Mouse (Mus musculus): ENCODE data around the gene Neil3. TPM values are rescaled to one million over a fixed set of nuclear protein-coding genes. Genes with fewer than 3 reads are reported as not detected.
A peak's percentile ranks its signal among the peaks of the same experiment; 100 is the strongest.

The Neil3 gene
- polyA plus RNA-seq (2015; fragmentation: Nextera tagmentation; extraction: Ambion mirVana), result 20.5 and 21.8 TPM in 2 replicates

DNA sequence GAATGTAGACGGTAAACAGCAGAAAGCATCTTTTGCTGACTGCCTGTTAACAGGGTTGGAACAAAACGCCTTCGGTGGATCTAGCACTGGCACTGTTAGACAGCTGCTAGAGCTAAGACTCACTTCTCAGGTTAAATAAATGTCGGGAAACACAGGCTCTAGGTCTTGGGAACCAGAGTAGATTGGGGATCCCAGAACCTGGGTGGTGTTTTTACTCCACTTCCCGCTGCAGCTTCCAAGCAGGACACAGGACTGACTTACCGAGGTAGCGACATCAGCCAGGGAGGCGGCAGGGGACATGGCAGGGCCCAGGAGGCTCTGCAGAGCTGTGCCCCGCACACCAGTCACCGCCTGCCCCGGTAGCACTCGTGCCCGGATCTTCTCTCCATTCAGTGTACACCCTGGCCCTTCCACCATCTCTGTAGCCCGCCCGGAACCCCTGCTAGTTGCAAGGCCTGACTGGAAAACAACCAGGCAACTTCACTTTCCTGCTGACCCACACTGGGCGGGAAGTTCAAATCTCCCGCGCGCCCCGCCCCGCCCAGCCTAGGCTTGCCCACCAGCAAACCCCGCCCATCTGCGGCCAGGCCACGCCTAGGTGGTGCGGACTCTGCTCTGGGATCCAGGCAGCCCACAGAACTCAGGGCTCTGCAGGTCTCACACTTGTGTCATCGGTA, at the start of gene Neil3:
TSS of gene Neil3 (minus strand) at position 571 of the 677 bp plus-strand sequence.
- DNase-seq (peak; percentile 96), ATAC-seq (peak; percentile 100)
- no peaks in the 10 kb centered on the region for H3K9me3 ChIP-seq (ENCODE audit: low read length)
- no peaks in the 10 kb centered on the region for H3K27me3 ChIP-seq (ENCODE audit: insufficient read depth, low read length)
- under 1% methylated on average over 24 of the region's 26 CpGs for WGBS (ENCODE audit: insufficient replicate concordance)
- H3K4me2 ChIP-seq (ENCODE audit: low read depth, low read length), result peak within 1 kb of the TSS; percentile 77
- H3K4me1 ChIP-seq (ENCODE audit: insufficient read depth), result no peaks in the 10 kb centered on the region
- peaks cover 6% of the 10 kb centered on the region; the same call in 1 of the 2 replicates for H3K36me3 ChIP-seq (replicated peaks; ENCODE audit: insufficient read depth, low read length)
- peak within 1 kb of the TSS; percentile 67 for H3K4me3 ChIP-seq (ENCODE audit: low read depth, low read length)
- H3K27ac ChIP-seq (ENCODE audit: low read depth), result peak within 1 kb of the TSS; percentile 49
- peak within 1 kb of the TSS; percentile 81 for H3K9ac ChIP-seq (replicated peaks)
- TF ChIP-seq EP300 (IDR thresholded peaks at IDR 0.05; ENCODE audit: low read depth) (no peak), CTCF (IDR thresholded peaks at IDR 0.05; ENCODE audit: low read depth) (no peak)

- 32% methylated on average over 12 of the region's 12 CpGs for WGBS (ENCODE audit: insufficient replicate concordance)
- Histone ChIP-seq H3K4me2 (ENCODE audit: low read depth, low read length) (no peak overlapping the region), H3K27ac (ENCODE audit: low read depth) (no peak overlapping the region), H3K27me3 (ENCODE audit: insufficient read depth, low read length) (no peaks in the 10 kb centered on the region), H3K9ac (replicated peaks) (no peak overlapping the region), H3K9me3 (ENCODE audit: low read length) (no peaks in the 10 kb centered on the region), H3K4me3 (ENCODE audit: low read depth, low read length) (no peak overlapping the region), H3K36me3 (replicated peaks; ENCODE audit: insufficient read depth, low read length) (no peaks in the 10 kb centered on the region), H3K4me1 (ENCODE audit: insufficient read depth) (no peaks in the 10 kb centered on the region)
- DNase-seq (peak; percentile 16), ATAC-seq (no peak)
- TF ChIP-seq EP300 (IDR thresholded peaks at IDR 0.05; ENCODE audit: low read depth) (no peak), CTCF (IDR thresholded peaks at IDR 0.05; ENCODE audit: low read depth) (peak; percentile 57)
Measured at GRCm38 (mm10) chr8:53680846-53681245, 42.0 kb upstream of the Neil3 start.

DNA sequence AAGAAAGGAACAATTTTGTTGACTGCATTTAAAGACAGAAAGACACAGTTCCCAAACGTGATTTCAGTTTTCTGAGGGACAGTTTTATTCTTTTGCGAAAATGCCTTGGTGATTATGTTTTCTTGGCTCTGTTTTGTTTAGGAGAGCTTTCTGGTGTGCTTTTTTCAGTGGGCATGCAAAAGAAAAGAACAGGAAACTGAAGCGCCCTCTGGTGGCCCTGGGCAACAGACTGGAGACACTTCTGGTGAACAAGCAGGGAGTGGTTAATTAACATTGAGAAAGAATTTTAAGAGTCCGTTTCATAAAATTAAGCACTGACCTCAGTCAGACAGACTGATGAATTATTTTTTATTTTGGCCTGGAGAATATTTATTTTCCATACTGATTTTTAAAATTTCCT, 25.1 kb upstream of the Neil3 start:
- H3K36me3 ChIP-seq (replicated peaks; ENCODE audit: insufficient read depth, low read length), result no peaks in the 10 kb centered on the region
- no peak for ATAC-seq
- H3K9me3 ChIP-seq (ENCODE audit: low read length), result no peaks in the 10 kb centered on the region
- 26% methylated on average over 4 of the region's 4 CpGs for WGBS (ENCODE audit: insufficient replicate concordance)
- DNase-seq, result peak; percentile 77
- H3K4me3 ChIP-seq (ENCODE audit: low read depth, low read length), result no peak overlapping the region
- H3K27me3 ChIP-seq (ENCODE audit: insufficient read depth, low read length), result no peaks in the 10 kb centered on the region
- no peak overlapping the region for H3K9ac ChIP-seq (replicated peaks)
- no peak overlapping the region for H3K27ac ChIP-seq (ENCODE audit: low read depth)
- peak; percentile 71 for TF ChIP-seq CTCF (IDR thresholded peaks at IDR 0.05; ENCODE audit: low read depth)
- no peak for TF ChIP-seq EP300 (IDR thresholded peaks at IDR 0.05; ENCODE audit: low read depth)
- no peaks in the 10 kb centered on the region for H3K4me1 ChIP-seq (ENCODE audit: insufficient read depth)
- no peak overlapping the region for H3K4me2 ChIP-seq (ENCODE audit: low read depth, low read length)

DNA sequence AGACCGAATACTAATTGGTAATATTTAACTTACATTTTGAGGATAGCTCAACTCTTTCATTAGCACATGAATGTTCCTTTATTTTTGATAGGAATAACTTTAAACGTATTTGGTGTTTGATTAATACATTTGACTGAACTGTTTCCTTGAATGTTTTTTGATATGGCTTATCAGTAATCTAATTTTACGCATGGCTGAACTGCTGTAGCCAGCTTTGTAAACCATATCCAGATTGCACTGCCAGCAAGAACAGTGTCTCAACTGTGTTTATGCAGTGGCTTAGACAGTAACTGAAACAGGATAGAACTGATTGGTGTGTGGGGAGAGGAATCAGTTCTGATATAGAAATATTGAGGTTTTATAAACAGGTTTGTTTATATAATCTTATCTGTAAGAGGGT, 22.6 kb upstream of the Neil3 start:
- ATAC-seq, result no peak
- Histone ChIP-seq H3K9ac (replicated peaks) (no peak overlapping the region), H3K4me2 (ENCODE audit: low read depth, low read length) (no peak overlapping the region), H3K36me3 (replicated peaks; ENCODE audit: insufficient read depth, low read length) (no peaks in the 10 kb centered on the region), H3K4me3 (ENCODE audit: low read depth, low read length) (no peak overlapping the region), H3K9me3 (ENCODE audit: low read length) (no peaks in the 10 kb centered on the region), H3K27me3 (ENCODE audit: insufficient read depth, low read length) (no peaks in the 10 kb centered on the region), H3K27ac (ENCODE audit: low read depth) (no peak overlapping the region), H3K4me1 (ENCODE audit: insufficient read depth) (no peaks in the 10 kb centered on the region)
- TF ChIP-seq EP300 (IDR thresholded peaks at IDR 0.05; ENCODE audit: low read depth) (no peak), CTCF (IDR thresholded peaks at IDR 0.05; ENCODE audit: low read depth) (no peak)
- WGBS (ENCODE audit: insufficient replicate concordance), result 72% methylated on average over 3 of the region's 3 CpGs
- no peak for DNase-seq

GRCm38 (mm10) chr8:53630618-53631017, 8.2 kb downstream of the Neil3 start:
- TF ChIP-seq CTCF (IDR thresholded peaks at IDR 0.05; ENCODE audit: low read depth), result no peak
- TF ChIP-seq EP300 (IDR thresholded peaks at IDR 0.05; ENCODE audit: low read depth), result no peak
- Histone ChIP-seq H3K4me3 (ENCODE audit: low read depth, low read length) (no peak overlapping the region), H3K27ac (ENCODE audit: low read depth) (no peak overlapping the region), H3K36me3 (replicated peaks; ENCODE audit: insufficient read depth, low read length) (peaks cover 11% of the 10 kb centered on the region; the same call in 1 of the 2 replicates), H3K27me3 (ENCODE audit: insufficient read depth, low read length) (no peaks in the 10 kb centered on the region), H3K4me2 (ENCODE audit: low read depth, low read length) (no peak overlapping the region), H3K9me3 (ENCODE audit: low read length) (no peaks in the 10 kb centered on the region), H3K9ac (replicated peaks) (no peak overlapping the region), H3K4me1 (ENCODE audit: insufficient read depth) (no peaks in the 10 kb centered on the region)
- 88% methylated on average over 4 of the region's 4 CpGs for WGBS (ENCODE audit: insufficient replicate concordance)
- ATAC-seq (no peak), DNase-seq (no peak)

GRCm38 (mm10) chr8:53628864-53629415, 9.9 kb downstream of the Neil3 start:
- Histone ChIP-seq H3K27ac (ENCODE audit: low read depth) (no peak overlapping the region), H3K4me2 (ENCODE audit: low read depth, low read length) (no peak overlapping the region), H3K9me3 (ENCODE audit: low read length) (no peaks in the 10 kb centered on the region), H3K4me1 (ENCODE audit: insufficient read depth) (no peaks in the 10 kb centered on the region), H3K36me3 (replicated peaks; ENCODE audit: insufficient read depth, low read length) (peaks cover 6% of the 10 kb centered on the region; the same call in 1 of the 2 replicates), H3K27me3 (ENCODE audit: insufficient read depth, low read length) (no peaks in the 10 kb centered on the region), H3K4me3 (ENCODE audit: low read depth, low read length) (no peak overlapping the region), H3K9ac (replicated peaks) (no peak overlapping the region)
- DNase-seq (no peak), ATAC-seq (no peak)
- TF ChIP-seq CTCF (IDR thresholded peaks at IDR 0.05; ENCODE audit: low read depth) (no peak), EP300 (IDR thresholded peaks at IDR 0.05; ENCODE audit: low read depth) (no peak)
- 91% methylated on average over 4 of the region's 4 CpGs for WGBS (ENCODE audit: insufficient replicate concordance)

All from liver, postnatal 0 days (tissue).